Mouse (Mus musculus) hindbrain, embryonic 15.5 days (tissue): ENCODE measurements around the gene Spag9. TPM values are rescaled to one million over a fixed set of nuclear protein-coding genes. Genes with fewer than 3 reads are reported as not detected.

ENCODE experiments used
- ATAC-seq: fragments of 200-750 bp; cut with Nextera tagmentation; 2 replicates; pipeline ENCODE4 v1.8.0; 2017; ENCODE audit warnings: low read depth, moderate number of reproducible peaks, moderate TSS enrichment; ENCODE audit not compliant: low FRiP score
- H3K27ac ChIP-seq: fragments of 300-500 bp; sonication (generic); replicated peaks from 2 replicates; pipeline ENCODE4 v1.5.1; 2015; ENCODE audit warnings: mild to moderate bottlenecking, inconsistent platforms
- H3K27me3 ChIP-seq: fragments of 300-500 bp; sonication (generic); 2 replicates; pipeline ENCODE4 v1.6.1; 2015; ENCODE audit warnings: control low read depth, inconsistent platforms
- H3K36me3 ChIP-seq: fragments of 300-500 bp; sonication (generic); 2 replicates; pipeline ENCODE4 v1.6.1; 2015; ENCODE audit warnings: control low read depth, inconsistent platforms
- H3K4me1 ChIP-seq: fragments of 300-500 bp; sonication (generic); replicated peaks from 2 replicates; pipeline ENCODE4 v1.6.1; 2015; ENCODE audit warnings: control low read depth, inconsistent platforms
- H3K4me2 ChIP-seq: fragments of 300-500 bp; sonication (generic); 2 replicates; pipeline ENCODE4 v1.6.1; 2015; ENCODE audit warnings: moderate library complexity, mild to moderate bottlenecking, inconsistent platforms
- H3K4me3 ChIP-seq: fragments of 300-500 bp; sonication (generic); 2 replicates; pipeline ENCODE4 v1.5.1; 2015; ENCODE audit warnings: mild to moderate bottlenecking, inconsistent platforms
- H3K9ac ChIP-seq: fragments of 300-500 bp; sonication (generic); 2 replicates; pipeline ENCODE4 v1.6.1; 2015; ENCODE audit warnings: inconsistent platforms
- H3K9me3 ChIP-seq: fragments of 300-500 bp; sonication (generic); 2 replicates; pipeline ENCODE4 v1.6.1; 2016; ENCODE audit warnings: control low read depth, inconsistent platforms
- WGBS: fragments of 180-500 bp; shearing (Covaris S2); methylation state at CpG from one replicate; pipeline ENCODE4 v1.1.7; 2015; 5-methylcytosine and 5-hydroxymethylcytosine counted together
- polyA plus RNA-seq: library from polyadenylated mRNA; unstranded; fragments of >200 nt; fragmentation: Nextera tagmentation; extraction: Ambion mirVana; gene quantifications from 2 replicates; pipeline ENCODE4 v1.2.1, GENCODE M21; 2015

Spag9 gene
- polyA plus RNA-seq, 1 experiment from 2014 or later: 77.4 TPM

DNA sequence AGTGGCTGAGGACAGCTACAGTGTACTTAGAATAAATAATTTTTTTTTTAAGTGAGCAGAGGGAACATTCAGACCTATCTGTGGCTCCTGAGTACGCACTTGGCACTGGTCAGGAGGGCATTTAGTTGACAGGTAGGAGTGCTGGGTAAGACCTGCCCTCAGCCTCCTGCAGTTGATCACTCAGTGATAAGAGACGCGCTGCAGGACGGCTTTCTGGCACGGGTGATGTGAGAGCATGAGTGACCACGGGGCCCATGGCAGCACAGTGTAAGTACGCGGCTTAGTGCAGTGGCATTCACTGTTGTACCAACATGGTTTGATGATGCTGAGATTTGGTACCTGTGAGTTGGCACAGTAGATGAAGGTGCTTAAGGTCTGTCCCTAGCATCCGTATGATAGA lies 130.8 kb downstream of the Spag9 start:
- Histone ChIP-seq H3K9me3 (no peaks in the 10 kb centered on the region), H3K4me2 (no peak overlapping the region), H3K36me3 (peaks cover 37% of the 10 kb centered on the region), H3K27ac (no peak overlapping the region), H3K4me3 (no peak overlapping the region), H3K9ac (no peak overlapping the region), H3K27me3 (no peaks in the 10 kb centered on the region), H3K4me1 (0 out of 2 replicates have a peak, but pooled peaks cover 2% of the 10 kb centered on the region)
- no peak for ATAC-seq
- 93% methylated on average over 9 of the region's 9 CpGs for WGBS

DNA sequence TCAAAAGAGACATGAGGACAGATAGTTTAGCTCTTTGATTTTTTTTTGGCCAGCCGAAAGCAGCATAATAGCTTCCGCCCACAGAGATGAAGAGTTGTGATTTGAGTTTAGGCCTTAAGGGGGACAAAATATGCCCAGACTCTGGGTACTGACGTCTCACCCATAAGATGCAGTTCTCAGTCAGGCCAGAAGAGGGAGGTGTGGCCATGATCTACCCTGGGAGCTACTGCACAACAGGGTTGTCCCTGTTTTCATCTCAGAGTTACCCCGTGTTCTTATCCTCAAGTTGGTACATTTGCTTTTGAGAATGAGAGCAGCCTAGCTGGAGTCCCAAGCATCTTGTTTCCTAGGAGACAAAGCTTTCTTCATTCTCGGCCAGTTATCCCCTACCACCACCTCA lies 132.1 kb downstream of the Spag9 start:
- WGBS: 36% methylated on average over 5 of the region's 5 CpGs
- Histone ChIP-seq H3K9me3 (no peaks in the 10 kb centered on the region), H3K27ac (peak overlapping the region; percentile 4; the same call in 1 of the 2 replicates), H3K4me1 (0 out of 2 replicates have a peak, but pooled peaks cover 2% of the 10 kb centered on the region), H3K9ac (no peak overlapping the region), H3K36me3 (peaks cover 25% of the 10 kb centered on the region), H3K27me3 (no peaks in the 10 kb centered on the region), H3K4me2 (no peak overlapping the region), H3K4me3 (no peak overlapping the region)
- peak; percentile 39; the same call in 1 of the 2 replicates for ATAC-seq

DNA sequence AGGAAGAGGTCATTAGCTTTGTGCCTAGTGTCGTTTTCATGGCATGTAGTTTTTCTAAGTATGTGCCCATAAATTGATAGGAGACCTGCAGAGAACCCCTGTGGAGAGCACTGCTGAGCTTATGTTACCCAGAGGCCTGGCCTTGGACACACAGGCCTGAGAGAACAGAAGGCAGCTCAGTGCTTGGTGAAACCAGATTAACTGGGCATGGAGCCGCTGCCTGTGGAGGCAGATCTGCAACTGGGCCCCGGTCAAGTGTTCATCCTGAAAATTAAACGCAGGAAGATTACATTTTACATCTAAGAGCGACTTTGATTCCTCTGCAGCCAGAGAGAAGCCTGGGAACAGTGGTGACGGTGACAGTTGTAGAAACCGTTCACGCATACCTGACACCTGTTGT lies 132.6 kb downstream of the Spag9 start:
- H3K4me2 ChIP-seq: no peak overlapping the region
- H3K9ac ChIP-seq: no peak overlapping the region
- 82% methylated on average over 8 of the region's 8 CpGs for WGBS
- peaks cover 21% of the 10 kb centered on the region for H3K36me3 ChIP-seq
- no peaks in the 10 kb centered on the region for H3K27me3 ChIP-seq
- H3K4me1 ChIP-seq: peaks cover 5% of the 10 kb centered on the region; the same call in 1 of the 2 replicates
- H3K9me3 ChIP-seq: no peaks in the 10 kb centered on the region
- H3K4me3 ChIP-seq: no peak overlapping the region
- peak overlapping the region; percentile 4; the same call in 1 of the 2 replicates for H3K27ac ChIP-seq
- ATAC-seq: no peak

DNA sequence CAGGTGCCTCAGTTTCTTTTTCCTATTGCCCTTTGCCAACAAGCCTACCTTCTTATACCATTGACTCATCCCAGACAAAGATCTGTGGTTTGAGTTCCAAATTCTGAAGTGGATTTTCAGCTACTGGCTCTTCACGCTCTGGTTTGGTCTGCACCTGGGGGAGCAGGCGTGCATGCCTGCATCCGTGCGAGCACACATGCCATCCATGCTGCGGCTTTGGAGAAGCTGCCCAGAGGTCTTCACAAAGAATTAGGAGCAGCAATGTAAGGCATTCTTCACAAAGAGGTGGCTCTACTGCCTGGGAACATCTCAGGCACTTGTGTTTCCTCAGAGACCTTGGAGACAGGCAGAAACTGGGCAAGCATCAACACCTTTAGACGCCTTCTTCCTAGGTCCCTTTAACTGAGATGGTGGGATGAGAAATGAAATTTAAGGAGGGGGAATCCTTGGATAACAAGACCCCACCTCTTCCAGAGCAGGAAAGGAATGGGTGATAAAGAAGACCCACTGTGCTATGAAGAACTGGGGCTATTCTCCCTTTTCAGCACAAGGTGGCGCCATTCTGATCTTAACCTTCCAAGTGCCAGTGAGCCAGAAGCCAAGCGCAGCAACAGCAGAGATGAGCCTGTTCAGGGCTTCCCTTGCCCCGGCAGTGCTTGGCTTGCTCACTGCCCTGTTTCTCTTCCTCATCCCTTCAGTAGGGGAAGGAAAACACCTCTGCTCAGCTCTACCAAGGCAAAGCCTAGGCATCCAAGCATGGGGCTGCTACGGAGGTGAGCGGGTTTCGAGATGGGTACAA lies 133.6 kb downstream of the Spag9 start:
- Histone ChIP-seq H3K4me2 (no peak overlapping the region), H3K9ac (no peak overlapping the region), H3K4me3 (no peak overlapping the region), H3K27me3 (no peaks in the 10 kb centered on the region), H3K9me3 (no peaks in the 10 kb centered on the region), H3K27ac (no peak overlapping the region), H3K4me1 (peaks cover 14% of the 10 kb centered on the region), H3K36me3 (peaks cover 18% of the 10 kb centered on the region; the same call in 1 of the 2 replicates)
- 65% methylated on average over 12 of the region's 12 CpGs for WGBS
- ATAC-seq: peak; percentile 43

DNA sequence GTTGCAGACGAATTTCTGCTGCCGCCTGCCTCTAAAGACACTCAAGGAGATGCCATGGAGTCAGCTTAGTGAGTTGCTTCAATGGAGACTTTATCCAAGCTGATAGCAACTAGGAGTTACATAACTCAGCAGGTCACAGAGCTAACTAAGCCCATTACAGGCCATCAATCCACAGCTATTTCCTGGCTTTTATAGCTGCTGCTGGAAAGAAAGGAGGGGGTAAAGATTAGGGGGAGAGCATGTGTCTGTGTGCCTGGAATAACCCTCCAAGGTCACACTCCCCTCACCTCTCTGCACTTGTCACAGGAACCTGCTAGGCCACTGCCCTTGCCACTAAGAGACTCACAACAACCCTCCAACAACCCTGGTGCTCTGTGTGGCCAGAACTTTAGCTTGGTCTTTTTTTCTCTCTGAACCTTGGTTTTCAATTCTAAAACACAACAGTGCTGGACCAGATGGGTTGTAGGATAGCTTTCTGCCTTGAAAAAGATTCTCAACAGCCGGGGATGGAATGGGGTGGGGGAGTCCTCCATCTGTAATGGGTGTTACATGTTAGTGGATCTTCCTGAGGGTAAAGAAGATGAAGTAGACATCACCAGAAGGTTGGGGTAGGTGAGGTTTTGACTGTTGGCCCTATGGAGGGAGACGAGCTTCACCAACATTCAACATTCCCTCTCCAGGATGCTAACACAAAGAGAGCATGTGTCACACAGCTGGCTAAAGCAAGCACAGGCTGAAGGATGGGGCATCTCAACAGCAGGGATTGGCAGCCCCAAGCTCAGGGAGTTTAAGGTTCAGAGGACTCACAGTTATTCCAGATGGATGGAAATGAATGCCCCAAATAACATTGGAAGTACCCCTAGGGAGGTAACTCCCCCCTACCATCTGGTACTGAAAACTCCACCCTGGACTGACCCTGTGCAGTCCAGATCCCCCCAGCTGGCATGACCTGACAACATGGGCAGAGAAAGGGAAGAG lies 134.5 kb downstream of the Spag9 start:
- peaks cover 21% of the 10 kb centered on the region for H3K4me1 ChIP-seq
- no peaks in the 10 kb centered on the region for H3K27me3 ChIP-seq
- no peak for ATAC-seq
- peaks cover 8% of the 10 kb centered on the region; the same call in 1 of the 2 replicates for H3K36me3 ChIP-seq
- 71% methylated on average over 4 of the region's 4 CpGs for WGBS
- no peak overlapping the region for H3K9ac ChIP-seq
- H3K27ac ChIP-seq: no peak overlapping the region
- H3K9me3 ChIP-seq: no peaks in the 10 kb centered on the region
- no peak overlapping the region for H3K4me3 ChIP-seq
- H3K4me2 ChIP-seq: no peak overlapping the region

DNA sequence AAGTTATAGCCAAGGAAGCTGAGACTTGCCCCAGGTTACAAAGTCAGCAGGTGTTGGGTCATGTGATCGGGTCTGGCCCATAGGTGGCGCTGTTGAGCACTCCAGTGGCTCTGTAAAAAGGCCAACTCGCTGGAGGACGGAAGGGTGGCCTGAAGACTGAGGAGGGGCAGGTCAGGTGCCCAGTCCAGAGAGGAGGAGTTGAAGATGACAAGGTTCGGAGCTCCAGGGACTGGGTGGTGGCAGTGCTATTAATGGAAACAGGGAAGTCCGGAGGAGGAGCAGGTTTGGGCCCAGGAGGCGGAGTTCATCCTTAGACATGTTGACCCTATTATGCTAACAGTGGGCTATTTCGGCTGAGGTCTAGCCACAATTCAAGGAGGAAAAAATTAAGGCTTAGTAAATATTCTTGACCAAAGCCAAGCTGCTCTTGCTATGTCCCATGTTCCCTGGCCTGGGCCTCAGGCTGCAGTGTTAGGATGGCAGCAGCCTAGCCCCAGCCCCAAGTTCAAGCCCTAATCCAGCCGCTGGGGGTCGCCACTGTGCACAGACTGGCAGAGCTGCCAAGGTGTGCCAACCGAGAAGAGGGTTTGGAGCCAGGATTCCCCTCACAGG lies 137.6 kb downstream of the Spag9 start:
- peak; percentile 31; the same call in 1 of the 2 replicates for ATAC-seq
- Histone ChIP-seq H3K36me3 (no peaks in the 10 kb centered on the region), H3K9me3 (no peaks in the 10 kb centered on the region), H3K4me1 (peaks cover 37% of the 10 kb centered on the region), H3K27me3 (no peaks in the 10 kb centered on the region), H3K27ac (peak overlapping the region; percentile 36), H3K9ac (no peak overlapping the region), H3K4me2 (peak overlapping the region; percentile 16; the same call in 1 of the 2 replicates), H3K4me3 (no peak overlapping the region)
- 17% methylated on average over 11 of the region's 11 CpGs for WGBS

DNA sequence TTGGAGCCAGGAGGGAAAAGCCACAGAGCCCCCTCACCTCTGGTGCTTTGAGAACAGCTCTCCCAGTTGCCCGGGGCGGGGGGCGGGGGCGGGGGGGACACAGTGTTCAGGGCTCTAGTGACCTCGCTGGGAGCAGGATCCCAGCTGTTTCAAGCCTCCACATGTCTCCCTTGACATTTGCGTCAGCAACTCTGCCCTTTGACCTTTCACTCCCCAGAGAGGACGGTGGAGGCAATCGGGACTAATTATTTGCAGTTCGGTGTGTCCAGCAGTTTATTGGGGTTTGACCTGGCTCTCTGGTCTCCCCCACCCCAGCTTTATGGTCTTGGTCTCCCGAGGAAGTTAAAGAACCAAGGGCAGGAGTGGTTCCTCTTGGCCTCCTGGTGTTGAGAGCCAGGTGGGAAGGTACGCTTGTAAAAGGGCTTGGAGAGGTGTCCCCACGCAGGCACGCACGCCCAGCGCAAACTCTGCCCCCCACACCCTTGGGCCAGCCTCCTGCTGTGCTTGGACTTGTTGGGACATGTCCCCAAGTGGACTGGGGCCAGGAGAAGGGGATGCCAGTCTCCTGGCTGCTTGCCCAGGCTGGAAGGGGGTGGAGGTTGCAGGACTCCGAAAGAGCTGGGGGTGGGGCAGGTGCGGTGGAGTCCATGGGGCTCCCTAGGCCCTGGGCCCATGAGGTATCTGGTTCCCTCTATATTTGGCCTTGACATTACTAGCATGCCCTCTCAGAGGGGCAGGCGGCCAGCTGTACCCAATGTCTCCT lies 138.4 kb downstream of the Spag9 start:
- Histone ChIP-seq H3K36me3 (no peaks in the 10 kb centered on the region), H3K9me3 (no peaks in the 10 kb centered on the region), H3K4me2 (peak overlapping the region; percentile 16; the same call in 1 of the 2 replicates), H3K9ac (no peak overlapping the region), H3K27me3 (no peaks in the 10 kb centered on the region), H3K4me1 (peaks cover 36% of the 10 kb centered on the region), H3K4me3 (no peak overlapping the region), H3K27ac (peak overlapping the region; percentile 36)
- no peak for ATAC-seq
- 40% methylated on average over 18 of the region's 18 CpGs for WGBS

DNA sequence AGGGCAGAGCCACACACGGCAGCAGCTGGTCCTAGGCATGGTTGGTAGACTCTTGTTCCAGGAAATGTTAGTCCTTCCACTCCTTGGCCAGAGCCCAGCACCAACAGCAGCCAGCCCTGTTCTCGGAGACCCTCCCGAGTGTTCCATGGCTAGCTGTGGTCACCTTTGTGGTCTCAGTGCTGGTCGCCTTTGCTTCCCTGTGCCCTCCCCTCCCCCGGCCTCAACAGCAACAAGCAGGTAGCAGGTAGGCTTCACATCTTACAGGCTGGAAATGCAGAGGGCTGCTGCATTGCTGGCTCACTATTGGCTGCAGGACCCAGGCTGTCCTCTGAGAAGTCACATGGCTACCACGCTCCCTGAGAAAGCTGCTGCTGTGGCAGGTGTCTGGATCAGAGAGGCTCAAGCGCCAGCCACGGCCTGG lies 139.7 kb downstream of the Spag9 start:
- no peak for ATAC-seq
- Histone ChIP-seq H3K9ac (no peak overlapping the region), H3K27ac (0 out of 2 replicates have a peak overlapping the region, but pooled peaks have one; percentile 21)

DNA sequence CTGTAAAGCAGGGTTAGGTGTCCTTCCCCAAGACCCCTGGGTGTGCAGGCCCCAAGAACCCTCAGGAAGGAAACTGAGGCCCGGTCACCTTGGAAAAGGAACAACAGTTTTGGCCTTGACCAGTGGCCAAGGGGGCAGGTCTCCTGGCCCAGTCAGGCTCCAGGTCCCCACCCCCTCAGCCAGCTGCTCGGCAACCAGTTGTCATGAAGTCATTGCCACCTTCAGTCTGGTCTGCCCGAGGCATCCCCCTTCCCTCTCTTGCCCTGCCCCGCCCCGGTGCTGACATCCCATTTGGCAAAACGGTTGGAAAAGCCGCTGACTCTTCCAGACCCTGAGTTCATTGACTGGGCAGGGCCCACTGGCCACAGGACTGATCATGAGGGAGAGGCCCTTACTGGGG lies 140.8 kb downstream of the Spag9 start:
- Histone ChIP-seq H3K36me3 (no peaks in the 10 kb centered on the region), H3K4me1 (peaks cover 36% of the 10 kb centered on the region), H3K27me3 (no peaks in the 10 kb centered on the region), H3K9ac (no peak overlapping the region), H3K27ac (no peak overlapping the region), H3K4me3 (no peak overlapping the region), H3K4me2 (no peak overlapping the region), H3K9me3 (no peaks in the 10 kb centered on the region)
- no peak for ATAC-seq
- WGBS: 75% methylated on average over 7 of the region's 7 CpGs

More for the DNA sequence above, 139.7 kb downstream of the Spag9 start:
- Histone ChIP-seq H3K4me3 (no peak overlapping the region), H3K9me3 (no peaks in the 10 kb centered on the region), H3K4me2 (no peak overlapping the region), H3K36me3 (no peaks in the 10 kb centered on the region), H3K4me1 (peaks cover 36% of the 10 kb centered on the region), H3K27me3 (no peaks in the 10 kb centered on the region)
- 59% methylated on average over 8 of the region's 8 CpGs for WGBS

DNA sequence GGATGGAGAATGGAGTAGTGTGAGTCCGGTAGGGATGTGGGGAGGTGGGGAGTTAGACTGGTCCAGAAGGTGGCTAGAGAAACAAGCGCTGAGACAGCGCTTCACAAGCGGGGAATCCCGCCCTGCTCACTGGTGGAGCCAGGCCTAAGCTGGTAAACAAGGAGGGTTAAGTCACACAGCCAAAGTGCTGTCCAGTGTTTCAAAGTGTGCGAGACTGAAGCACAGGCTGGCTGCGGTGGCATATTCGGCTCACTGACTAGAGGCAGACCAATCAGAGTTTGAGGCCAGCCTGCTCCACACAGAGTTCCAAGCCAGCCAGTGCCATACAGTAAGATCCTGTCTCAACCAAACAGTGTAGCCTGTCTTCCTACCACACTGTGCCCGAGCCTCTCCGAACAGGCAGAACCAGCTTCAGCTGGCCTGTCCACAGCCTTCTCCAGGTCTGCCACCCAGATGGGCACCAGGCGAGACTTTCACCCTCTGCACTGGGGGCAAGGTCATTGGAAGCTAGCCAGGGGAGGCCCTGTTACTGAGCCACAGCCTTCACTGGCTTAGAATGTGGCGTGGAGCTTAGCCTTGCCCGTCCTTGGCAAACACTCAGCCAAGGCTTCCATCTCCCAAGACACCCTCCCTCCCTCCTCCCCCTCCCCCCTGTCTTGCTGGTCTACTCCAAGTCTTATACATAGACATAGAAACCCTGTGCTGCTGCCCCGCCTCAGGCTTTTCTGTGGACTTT lies 141.6 kb downstream of the Spag9 start:
- H3K4me1 ChIP-seq: peaks cover 36% of the 10 kb centered on the region
- no peak overlapping the region for H3K4me2 ChIP-seq
- peak; percentile 40; the same call in 1 of the 2 replicates for ATAC-seq
- H3K9ac ChIP-seq: no peak overlapping the region
- peak overlapping the region; percentile 20; the same call in 1 of the 2 replicates for H3K27ac ChIP-seq
- H3K4me3 ChIP-seq: no peak overlapping the region
- no peaks in the 10 kb centered on the region for H3K36me3 ChIP-seq
- WGBS: 72% methylated on average over 14 of the region's 14 CpGs
- H3K27me3 ChIP-seq: no peaks in the 10 kb centered on the region
- no peaks in the 10 kb centered on the region for H3K9me3 ChIP-seq
